Mouse (Mus musculus) heart, adult 11 months (tissue): ENCODE results near the gene Nbdy.

ENCODE experiments used
- DNase-seq: peaks from one replicate; pipeline ENCODE4 v3.0.0; 2022

Nbdy gene

DNA sequence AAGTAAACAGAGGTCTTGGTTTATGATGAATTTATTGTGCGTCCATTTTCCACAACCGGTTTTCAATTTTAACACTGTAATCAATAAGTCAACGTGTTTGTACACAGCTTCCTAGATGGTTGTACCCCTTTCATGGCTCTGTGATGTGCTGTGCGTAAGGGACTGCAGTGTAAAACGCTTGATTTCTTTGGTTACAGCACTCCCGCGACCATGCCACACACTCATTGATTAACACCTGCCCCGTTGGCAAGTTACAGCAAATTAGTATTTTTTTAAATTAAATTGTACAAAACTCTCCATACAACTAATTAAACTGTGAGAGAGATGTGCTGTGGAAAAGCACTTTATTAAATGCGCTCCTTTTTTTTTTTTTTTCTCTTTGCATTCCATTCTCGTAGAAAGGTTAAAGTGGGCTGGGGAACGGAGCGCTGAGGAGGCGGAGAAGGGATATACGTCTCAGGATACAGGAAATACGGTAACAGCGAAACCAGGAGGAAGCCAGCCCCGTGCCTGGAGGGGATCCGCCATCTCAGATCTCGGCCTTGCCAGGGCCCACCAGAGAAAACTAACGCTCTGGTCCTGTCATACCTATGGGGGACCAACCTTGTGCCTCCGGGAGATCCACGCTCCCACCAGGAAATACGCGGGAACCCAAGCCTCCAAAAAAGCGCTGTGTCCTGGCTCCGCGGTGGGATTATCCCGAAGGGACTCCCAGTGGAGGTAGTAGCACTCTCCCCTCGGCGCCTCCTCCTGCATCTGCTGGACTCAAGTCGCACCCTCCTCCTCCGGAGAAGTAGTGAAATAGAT, at the start of gene Nbdy:
TSS of gene Nbdy (plus strand) at position 481 of the 807 bp plus-strand sequence.
- DNase-seq: peak; percentile 97

DNA sequence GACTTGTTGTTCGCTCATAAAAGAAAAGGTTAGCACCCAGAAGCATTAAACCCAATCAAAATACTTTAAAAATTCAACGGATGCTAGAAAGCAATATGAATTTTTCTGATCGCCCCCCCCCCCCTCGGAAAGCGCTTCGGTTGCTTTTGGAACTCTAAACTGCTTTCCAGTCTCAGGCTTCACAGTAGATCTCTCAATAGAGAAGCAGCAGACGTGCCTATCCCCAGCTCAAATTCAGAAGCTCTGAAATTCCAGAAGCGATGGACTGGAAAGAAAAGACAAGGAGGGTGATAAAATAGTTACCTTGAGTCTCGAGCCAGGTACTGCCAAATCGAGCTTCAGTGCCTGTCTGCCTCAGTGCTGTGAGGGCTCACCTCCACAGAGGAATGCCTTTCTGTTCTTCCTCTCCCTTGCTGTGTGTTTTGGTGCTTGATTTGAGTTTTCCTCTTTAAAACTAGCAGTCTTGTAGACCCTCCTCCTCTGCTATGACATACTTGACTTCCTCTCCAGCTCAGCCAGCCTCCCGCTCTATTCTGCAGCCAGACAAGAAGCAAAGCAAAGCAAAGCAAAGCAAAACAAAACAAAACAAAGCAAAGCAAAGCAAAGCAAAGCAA, 27.5 kb upstream of the Nbdy start, which contains the start of gene Kctd12b:
TSS of gene Kctd12b (minus strand) at position 610 of the 614 bp plus-strand sequence.
- DNase-seq: peak; percentile 89

DNA sequence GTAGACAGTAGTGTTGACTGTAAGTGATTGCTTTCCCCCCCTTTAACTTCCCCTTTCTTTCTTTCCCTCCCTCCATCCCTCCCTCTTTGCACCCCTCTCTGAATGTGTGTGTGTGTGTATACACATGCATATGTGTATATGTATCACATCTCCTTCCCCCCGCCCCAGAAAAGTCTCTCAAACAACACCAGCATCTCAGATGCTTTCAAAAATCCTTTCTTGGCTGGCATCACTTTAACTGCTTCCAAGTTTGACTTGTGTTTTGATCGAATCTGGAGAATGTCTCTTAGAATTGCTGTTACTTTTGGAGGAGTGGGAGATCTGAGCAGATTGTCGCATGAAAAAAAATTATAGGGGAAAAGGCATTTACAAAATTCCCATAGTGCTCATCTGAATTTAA, 22.9 kb upstream of the Nbdy start:
- DNase-seq: no peak

DNA sequence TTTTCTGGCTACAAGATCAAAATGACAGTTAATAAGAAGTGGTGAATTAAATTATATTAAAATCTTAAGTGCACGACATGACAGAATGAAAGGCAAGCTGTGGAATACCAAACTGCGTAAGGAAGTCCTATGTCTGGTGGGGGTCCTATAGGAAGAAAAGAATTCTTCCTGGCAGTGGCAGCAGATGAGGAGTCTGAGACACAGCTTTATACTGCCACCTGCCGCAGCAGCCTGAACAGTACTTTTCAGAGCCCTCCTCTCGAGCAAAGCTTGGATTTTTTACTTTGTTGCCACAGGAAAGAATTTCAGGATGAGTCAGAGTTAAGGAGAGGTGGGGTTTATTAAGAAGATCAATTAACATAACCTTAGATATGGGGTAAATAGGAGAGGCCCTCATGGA, 15.7 kb upstream of the Nbdy start:
- DNase-seq: no peak

DNA sequence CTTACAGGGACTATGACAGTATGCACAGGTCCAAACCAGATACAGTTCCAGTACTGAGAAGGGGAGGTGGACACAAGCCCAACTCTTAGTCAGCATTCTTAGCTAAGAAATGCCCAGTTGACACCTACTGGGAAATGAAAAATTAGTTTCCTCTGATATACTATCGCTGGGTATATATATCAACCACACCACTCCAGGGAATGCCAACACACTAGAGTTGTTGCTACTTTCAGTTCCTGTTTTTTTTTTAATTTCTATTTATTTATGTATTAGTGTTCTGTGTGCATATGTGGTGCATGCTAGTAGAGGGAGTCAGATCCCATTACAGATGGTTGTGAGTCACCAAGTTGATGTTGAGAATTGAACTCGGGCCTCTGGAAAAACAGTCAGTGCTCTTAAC, 6.7 kb upstream of the Nbdy start:
- DNase-seq: no peak

DNA sequence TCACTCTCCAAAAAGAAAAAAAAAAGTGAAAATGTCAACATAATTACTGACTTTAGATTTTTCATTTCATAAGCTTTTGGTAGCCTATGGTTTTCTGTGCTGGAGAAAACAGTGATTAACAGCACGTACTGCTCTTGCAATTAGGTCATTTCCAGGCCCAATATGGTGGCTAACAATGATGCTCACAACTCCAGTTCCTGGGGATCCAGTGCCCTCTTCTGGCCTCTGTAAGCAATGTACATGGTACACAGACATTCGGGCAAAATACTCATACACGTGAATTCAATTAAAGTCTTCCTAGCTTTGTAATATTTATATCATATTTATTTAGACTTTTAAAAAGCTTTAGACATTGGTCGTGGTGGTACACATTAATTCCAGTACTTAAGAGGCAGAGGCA, 3.8 kb upstream of the Nbdy start:
- no peak for DNase-seq

DNA sequence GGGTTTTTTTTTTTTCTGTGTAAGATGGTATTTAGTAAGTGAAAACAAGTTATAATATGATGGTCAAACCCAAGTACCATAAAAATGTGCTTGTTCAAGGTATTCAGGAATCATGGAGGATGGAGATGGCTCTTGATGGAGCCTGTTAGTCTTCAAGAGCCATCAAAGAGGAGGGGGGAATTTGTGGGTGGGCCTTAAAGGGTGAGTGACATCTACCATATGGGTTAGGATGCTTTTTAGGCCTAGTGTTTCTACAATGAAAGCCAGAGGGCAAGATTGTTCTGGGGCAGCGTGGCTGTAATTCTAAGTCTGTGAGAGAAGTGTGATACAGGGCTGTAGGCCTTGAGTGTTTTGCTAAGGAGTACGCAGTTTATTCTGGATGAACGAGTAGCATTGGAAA, 1.0 kb downstream of the Nbdy start:
- DNase-seq: no peak

DNA sequence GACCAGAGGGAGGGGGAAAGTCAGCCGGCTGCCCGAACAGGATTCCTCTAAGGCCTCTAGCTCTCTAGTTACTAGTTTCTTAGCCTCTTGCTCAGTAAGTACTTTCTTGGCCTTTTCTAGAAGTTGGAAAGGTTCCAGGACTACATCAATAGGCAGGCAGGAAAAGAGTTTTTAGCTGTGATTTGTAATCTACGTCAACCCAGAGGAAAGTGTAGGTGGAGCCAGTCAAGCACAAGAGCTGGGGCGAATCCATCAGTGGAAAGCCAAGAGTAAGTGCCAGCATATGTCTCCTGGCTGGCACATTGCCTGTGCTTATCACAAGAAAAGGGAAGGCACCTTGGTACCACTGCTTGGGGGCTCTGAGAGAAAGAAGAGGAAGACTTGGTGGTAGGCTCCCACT, 12.3 kb downstream of the Nbdy start:
- no peak for DNase-seq

DNA sequence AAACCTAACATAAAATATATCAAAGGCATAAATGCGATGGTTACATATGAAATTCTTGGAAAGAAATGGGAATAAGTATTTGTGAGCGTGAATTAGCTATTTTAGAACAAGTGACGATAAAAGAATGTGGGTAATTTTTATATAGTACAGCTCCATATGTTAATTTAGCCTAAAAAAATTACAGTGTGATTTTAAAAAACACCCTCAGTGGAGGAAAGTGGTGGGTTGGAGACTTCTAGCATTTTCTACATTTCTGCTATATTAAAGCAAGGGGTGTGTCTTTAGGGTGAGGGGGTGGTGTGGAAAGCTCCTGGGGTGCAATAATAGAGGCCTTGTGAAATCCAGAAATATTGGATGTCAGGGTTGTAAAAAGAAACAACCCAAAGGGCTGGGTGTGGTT, 19.1 kb downstream of the Nbdy start:
- DNase-seq: no peak

DNA sequence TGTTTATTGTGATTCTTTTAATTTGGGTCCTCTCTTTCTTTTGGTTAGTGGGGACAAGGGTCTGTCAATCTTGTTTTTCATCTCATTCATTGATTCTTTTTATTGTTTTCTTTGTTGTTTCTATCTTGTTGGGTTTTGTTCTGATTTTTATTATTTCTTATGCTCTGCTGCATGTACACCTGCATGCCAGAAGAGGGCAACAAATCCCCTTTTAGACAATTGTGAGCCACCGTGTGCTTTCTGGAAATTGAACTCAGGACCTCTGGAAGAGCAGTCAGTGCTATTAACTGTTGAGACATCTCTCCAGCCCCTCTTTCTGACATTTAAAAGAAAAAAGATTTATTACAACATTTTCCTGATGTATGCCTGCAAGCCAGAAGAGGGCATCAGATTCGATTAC, 25.8 kb downstream of the Nbdy start:
- no peak for DNase-seq
